Mouse (Mus musculus) midbrain, embryonic 11.5 days (tissue): ENCODE measurements at regions not wholly inside any gene's neighbourhood (a gene's known extent, or its start where the extent isn't known, plus 50 kb on each side); places are given as distances from the start of the nearest gene placed in this dataset.

ENCODE experiments used
- ATAC-seq: fragments of 200-750 bp; cut with Nextera tagmentation; 2 replicates; pipeline ENCODE4 v1.8.0; 2017; ENCODE audit warnings: moderate TSS enrichment, moderate library complexity; ENCODE audit not compliant: low FRiP score
- DNase-seq: peaks from one replicate; pipeline ENCODE4 v3.0.0; 2015; ENCODE audit warnings: low spot score; ENCODE audit errors: missing footprints
- H3K27ac ChIP-seq: fragments of 300-500 bp; sonication (generic); 2 replicates; pipeline ENCODE4 v1.5.1; 2014; ENCODE audit warnings: low read depth, low read length
- H3K27me3 ChIP-seq: fragments of 300-500 bp; sonication (generic); 2 replicates; pipeline ENCODE4 v1.6.1; 2014; ENCODE audit warnings: mild to moderate bottlenecking, low read length, moderate library complexity, mixed read lengths; ENCODE audit not compliant: control insufficient read depth, insufficient read depth
- H3K36me3 ChIP-seq: fragments of 300-500 bp; sonication (generic); 2 replicates; pipeline ENCODE4 v1.6.1; 2014; ENCODE audit warnings: mild to moderate bottlenecking, low read length, moderate library complexity, mixed read lengths; ENCODE audit not compliant: control insufficient read depth, insufficient read depth
- H3K4me1 ChIP-seq: fragments of 300-500 bp; sonication (generic); 2 replicates; pipeline ENCODE4 v1.6.1; 2014; ENCODE audit warnings: low read length; ENCODE audit not compliant: control insufficient read depth, insufficient read depth
- H3K4me2 ChIP-seq: fragments of 300-500 bp; sonication (generic); 2 replicates; pipeline ENCODE4 v1.6.1; 2014; ENCODE audit warnings: mild to moderate bottlenecking, moderate library complexity
- H3K4me3 ChIP-seq: fragments of 300-500 bp; sonication (generic); 2 replicates; pipeline ENCODE4 v1.5.1; 2014; ENCODE audit warnings: low read depth, low read length
- H3K9ac ChIP-seq: fragments of 300-500 bp; sonication (generic); 2 replicates; pipeline ENCODE4 v1.6.1; 2014; ENCODE audit warnings: low read length
- H3K9me3 ChIP-seq: fragments of 300-500 bp; sonication (generic); 2 replicates; pipeline ENCODE4 v1.6.1; 2016; ENCODE audit warnings: low read length; ENCODE audit not compliant: control insufficient read depth
- WGBS: fragments of 180-500 bp; shearing (Covaris S2); extraction: QIAGEN DNeasy Blood & Tissue Kit; methylation state at CpG from one replicate; pipeline ENCODE4 v1.1.7; 2014; 5-methylcytosine and 5-hydroxymethylcytosine counted together

DNA sequence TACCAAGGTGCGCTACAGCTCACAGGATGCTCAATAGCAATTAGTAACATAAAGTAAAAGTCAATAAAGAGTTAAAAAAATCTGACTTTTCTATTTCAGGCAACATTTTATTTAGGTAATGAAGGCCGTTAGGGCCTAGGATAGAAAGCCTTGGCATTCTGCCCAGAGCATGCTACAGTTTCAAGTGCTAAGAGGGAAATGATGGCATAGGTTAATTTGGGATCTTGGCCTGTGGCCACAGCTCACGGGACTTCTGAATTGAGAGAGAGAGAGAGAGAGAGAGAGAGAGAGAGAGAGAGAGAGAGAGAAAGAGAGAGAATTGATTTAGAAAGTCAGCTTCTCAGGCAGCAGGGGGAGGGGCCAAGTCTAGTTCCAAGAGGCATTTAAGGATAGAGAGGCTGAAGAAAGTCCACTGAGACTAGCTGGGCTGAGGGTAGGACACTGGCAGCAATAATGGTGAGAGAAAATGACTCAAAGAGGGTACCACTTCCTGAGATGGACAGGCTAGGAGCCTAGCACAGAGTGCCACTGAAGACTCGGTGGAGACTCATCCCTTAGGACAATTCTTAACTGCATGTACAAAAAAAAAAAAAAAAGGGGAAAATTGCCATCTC, 52.6 kb upstream of the Klf14 start:
- Histone ChIP-seq H3K27me3 (no peaks in the 10 kb centered on the region), H3K9me3 (peaks cover 3% of the 10 kb centered on the region; the same call in 1 of the 2 replicates), H3K4me2 (no peak overlapping the region), H3K4me3 (no peak overlapping the region), H3K36me3 (no peaks in the 10 kb centered on the region), H3K27ac (no peak overlapping the region), H3K4me1 (peaks cover 3% of the 10 kb centered on the region; the same call in 1 of the 2 replicates), H3K9ac (no peak overlapping the region)
- DNase-seq (peak; percentile 65), ATAC-seq (no peak)
- 77% methylated on average over 4 of the region's 4 CpGs for WGBS

DNA sequence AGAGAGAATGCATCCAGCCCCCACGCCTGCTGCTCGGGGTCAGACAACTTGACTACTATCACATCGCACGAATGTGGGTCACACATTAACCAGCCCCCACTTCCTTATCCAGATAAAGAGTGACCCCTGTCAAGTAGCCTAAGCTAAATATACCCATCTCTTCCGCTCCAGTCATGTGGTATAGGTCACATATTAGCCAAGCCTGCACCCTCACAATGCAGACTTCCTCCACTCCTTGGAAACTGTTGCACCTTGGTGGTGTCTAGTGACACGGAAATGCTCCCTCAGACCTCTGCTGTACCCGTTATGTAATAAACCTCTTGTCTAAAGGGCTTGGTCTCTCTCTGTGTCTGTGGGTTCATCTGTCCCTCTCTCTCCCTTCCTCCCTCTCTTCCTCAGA, 57.7 kb upstream of the Klf14 start:
- Histone ChIP-seq H3K27ac (no peak overlapping the region), H3K9ac (no peak overlapping the region), H3K36me3 (no peaks in the 10 kb centered on the region), H3K4me3 (no peak overlapping the region), H3K4me1 (no peaks in the 10 kb centered on the region), H3K27me3 (no peaks in the 10 kb centered on the region), H3K4me2 (no peak overlapping the region), H3K9me3 (no peaks in the 10 kb centered on the region)
- DNase-seq, result no peak
- WGBS, result 90% methylated on average over 7 of the region's 7 CpGs
- no peak for ATAC-seq

DNA sequence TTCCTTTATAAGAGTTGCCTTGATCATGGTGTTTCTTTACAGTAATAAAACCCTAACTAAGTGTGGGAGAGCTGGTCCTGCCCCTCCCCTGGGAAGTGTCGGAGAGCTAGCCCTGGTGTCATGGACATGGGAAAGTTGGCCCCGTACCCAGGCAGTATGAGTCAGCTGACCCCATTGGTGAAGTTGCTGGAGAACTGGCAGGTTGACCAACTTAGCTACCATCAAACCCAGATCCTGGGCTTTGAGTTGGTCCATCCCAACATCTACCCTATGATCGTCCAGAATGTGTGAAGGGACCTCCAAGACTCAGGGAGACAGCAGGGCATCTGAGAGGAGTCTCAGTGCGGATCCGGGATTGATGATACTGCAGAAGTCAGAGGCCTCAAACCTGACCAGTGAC, 62.9 kb upstream of the Klf14 start:
- Histone ChIP-seq H3K4me3 (no peak overlapping the region), H3K9ac (no peak overlapping the region), H3K36me3 (no peaks in the 10 kb centered on the region), H3K27ac (no peak overlapping the region), H3K4me2 (no peak overlapping the region), H3K27me3 (no peaks in the 10 kb centered on the region), H3K9me3 (no peaks in the 10 kb centered on the region), H3K4me1 (no peaks in the 10 kb centered on the region)
- no peak for DNase-seq
- ATAC-seq, result no peak
- WGBS, result 90% methylated on average over 5 of the region's 5 CpGs

DNA sequence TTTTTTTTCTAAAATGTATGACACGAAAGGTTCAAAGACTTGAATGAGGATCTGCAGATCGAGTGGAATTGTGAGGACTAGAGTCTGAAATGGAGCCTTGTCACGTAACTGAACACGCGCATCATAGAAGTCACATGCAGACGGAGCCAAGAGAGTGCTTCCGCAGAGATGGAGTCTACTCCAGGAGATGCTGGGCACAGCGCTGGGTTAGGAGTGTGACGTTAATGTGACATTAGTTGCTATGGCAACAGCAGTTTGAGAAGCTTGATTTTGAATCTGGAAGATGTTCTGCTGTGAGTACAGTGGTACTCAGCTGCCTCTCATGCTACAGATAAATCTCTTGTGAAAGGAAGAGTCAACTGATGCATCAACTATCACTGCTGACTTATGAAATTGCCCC, 70.9 kb upstream of the Klf14 start:
- no peak for ATAC-seq

DNA sequence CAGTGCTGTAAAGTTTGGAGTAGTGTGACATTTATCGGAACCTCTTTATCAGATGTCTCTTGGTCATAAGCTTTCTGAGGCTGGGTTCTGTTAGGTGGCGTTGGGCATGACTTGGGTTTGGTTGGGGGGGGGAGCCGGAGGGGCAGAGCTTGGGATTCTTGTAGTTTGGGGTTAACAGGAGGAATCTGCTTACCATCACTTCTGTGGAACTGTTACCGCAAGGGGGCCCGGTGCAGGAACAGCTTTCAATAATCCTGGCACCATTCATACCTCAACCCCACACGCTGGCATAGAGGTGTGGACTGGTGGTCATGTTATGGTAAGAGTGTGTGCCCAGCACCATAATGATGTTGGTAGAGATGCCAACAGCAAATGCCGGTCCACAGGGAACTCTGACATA, 72.1 kb upstream of the Klf14 start:
- Histone ChIP-seq H3K27me3 (no peaks in the 10 kb centered on the region), H3K9ac (no peak overlapping the region), H3K9me3 (no peaks in the 10 kb centered on the region), H3K27ac (no peak overlapping the region), H3K36me3 (no peaks in the 10 kb centered on the region), H3K4me2 (no peak overlapping the region), H3K4me1 (peaks cover 4% of the 10 kb centered on the region; the same call in 1 of the 2 replicates), H3K4me3 (no peak overlapping the region)
- DNase-seq, result no peak
- 83% methylated on average over 7 of the region's 7 CpGs for WGBS
- ATAC-seq, result no peak

More for the DNA sequence above, 70.9 kb upstream of the Klf14 start:
- DNase-seq, result peak; percentile 51
- H3K9me3 ChIP-seq, result no peaks in the 10 kb centered on the region
- H3K4me2 ChIP-seq, result no peak overlapping the region
- 84% methylated on average over 9 of the region's 9 CpGs for WGBS
- H3K4me3 ChIP-seq, result no peak overlapping the region
- no peak overlapping the region for H3K9ac ChIP-seq
- no peak overlapping the region for H3K27ac ChIP-seq
- peaks cover 4% of the 10 kb centered on the region; the same call in 1 of the 2 replicates for H3K4me1 ChIP-seq
- no peaks in the 10 kb centered on the region for H3K27me3 ChIP-seq
- H3K36me3 ChIP-seq, result no peaks in the 10 kb centered on the region

DNA sequence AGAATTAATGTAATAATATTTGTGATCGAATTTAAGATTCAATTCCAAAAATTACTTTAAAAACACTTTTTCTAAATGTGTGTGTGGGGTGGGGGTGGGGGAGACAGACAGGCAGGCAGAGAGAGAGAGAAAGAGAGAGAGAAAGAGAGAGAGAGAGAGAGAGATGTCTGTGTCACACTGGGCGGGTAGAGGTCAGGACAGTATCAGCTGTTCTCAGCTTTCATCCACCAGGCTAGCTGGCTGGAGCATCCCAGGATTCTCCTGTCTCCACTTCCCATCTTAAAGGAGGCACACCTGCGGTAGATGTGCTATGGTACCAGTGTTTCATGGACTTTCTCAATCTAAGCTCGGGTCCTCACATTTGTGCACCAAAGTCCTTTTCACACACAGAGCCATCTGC, 73.3 kb upstream of the Klf14 start:
- Histone ChIP-seq H3K4me1 (peaks cover 4% of the 10 kb centered on the region; the same call in 1 of the 2 replicates), H3K27ac (no peak overlapping the region), H3K27me3 (no peaks in the 10 kb centered on the region), H3K4me3 (no peak overlapping the region), H3K9me3 (no peaks in the 10 kb centered on the region), H3K36me3 (no peaks in the 10 kb centered on the region), H3K9ac (no peak overlapping the region), H3K4me2 (no peak overlapping the region)
- 79% methylated on average over 4 of the region's 4 CpGs for WGBS
- peak; percentile 44 for DNase-seq
- no peak for ATAC-seq

DNA sequence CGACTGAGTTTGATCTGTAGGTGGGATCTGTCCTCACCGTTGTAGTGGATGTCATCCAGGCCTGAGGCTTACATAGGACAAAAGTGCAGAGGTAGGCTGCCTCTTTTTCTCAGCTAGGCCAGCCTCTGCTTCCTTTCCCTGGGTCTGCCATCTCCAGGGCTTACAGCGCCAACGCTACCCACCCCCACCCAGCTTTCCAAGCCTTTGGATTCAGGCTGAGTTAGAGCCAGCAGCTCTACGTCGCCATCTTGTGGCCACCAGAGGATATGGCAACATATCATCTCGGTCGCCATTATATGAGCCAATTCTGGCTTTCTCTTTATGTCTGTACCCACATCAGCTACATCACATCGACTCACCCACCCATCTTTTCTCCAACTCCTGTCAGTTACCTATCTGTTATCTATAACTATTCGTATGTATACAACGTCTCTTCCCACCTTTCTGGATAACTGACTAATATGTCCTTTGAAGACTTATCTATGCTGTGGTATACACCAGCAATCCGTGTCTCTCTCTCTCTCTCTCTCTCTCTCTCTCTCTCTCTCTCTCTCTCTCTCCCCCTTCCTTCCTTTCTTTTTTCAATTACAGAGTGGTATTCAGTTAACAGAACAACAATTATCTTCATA, 74.2 kb upstream of the Klf14 start:
- Histone ChIP-seq H3K36me3 (no peaks in the 10 kb centered on the region), H3K27me3 (no peaks in the 10 kb centered on the region), H3K4me3 (no peak overlapping the region), H3K9me3 (no peaks in the 10 kb centered on the region), H3K27ac (no peak overlapping the region), H3K4me1 (peaks cover 4% of the 10 kb centered on the region; the same call in 1 of the 2 replicates), H3K4me2 (no peak overlapping the region), H3K9ac (peak overlapping the region; percentile 27)
- peak; percentile 95 for DNase-seq
- ATAC-seq, result peak; percentile 84
- 13% methylated on average over 12 of the region's 12 CpGs for WGBS

DNA sequence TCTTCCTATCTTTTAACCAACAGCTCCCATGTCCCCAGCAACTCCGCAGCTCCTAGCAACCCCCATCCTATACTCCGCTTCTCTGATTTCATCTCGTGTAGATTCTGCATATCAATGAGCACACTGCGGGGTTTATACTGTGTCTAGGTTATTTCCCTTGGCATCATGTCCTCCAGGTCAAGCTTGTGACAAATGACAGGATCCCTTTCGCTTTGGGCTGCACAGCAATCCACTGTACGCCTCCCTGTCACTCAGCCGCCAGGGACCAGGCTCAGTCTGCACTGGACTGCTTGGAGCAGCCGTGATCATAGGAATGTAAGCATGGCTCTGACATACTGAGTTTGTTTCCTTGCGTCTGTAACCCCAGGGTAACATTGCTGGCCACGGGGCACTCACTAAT, 75.9 kb upstream of the Klf14 start:
- WGBS, result 82% methylated on average over 10 of the region's 10 CpGs
- peaks cover 4% of the 10 kb centered on the region; the same call in 1 of the 2 replicates for H3K4me1 ChIP-seq
- no peak overlapping the region for H3K9ac ChIP-seq
- H3K27ac ChIP-seq, result no peak overlapping the region
- no peaks in the 10 kb centered on the region for H3K36me3 ChIP-seq
- H3K4me2 ChIP-seq, result no peak overlapping the region
- no peak overlapping the region for H3K4me3 ChIP-seq
- ATAC-seq, result no peak
- H3K9me3 ChIP-seq, result no peaks in the 10 kb centered on the region
- H3K27me3 ChIP-seq, result no peaks in the 10 kb centered on the region
- no peak for DNase-seq

DNA sequence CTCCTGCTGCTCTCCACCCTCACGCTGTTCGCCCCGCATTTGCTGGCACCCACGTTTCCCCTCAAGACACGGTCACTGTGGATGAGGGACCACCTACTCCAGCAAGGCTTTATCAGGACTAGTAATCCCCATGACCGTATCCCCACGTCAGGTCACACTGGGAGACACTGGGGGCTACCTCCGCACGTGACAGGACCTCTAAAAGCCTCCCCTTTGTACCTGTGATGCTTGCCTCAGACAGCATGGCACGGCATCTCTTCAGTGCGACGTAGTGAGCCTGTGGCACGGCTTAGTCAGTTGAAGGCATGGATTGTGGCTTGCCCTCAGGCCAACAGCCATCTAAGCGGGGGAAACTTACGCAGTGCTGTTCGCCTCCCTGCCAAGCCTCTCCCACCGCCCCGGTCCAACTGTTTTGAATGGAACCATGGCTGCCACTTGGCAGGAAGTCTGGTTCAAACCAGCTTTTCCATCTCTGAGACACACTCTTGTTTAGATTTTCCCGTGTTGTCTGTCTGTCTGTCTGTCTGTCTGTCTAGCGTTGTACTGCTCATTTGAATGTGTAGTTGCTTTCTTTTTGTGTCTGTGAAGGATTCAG, 79.0 kb upstream of the Klf14 start:
- no peak for ATAC-seq
- Histone ChIP-seq H3K27ac (no peak overlapping the region), H3K4me3 (no peak overlapping the region), H3K4me2 (no peak overlapping the region), H3K27me3 (no peaks in the 10 kb centered on the region), H3K9ac (no peak overlapping the region), H3K4me1 (peaks cover under 1% of the 10 kb centered on the region; the same call in 1 of the 2 replicates), H3K9me3 (no peaks in the 10 kb centered on the region), H3K36me3 (no peaks in the 10 kb centered on the region)
- peak; percentile 79 for DNase-seq
- 73% methylated on average over 20 of the region's 20 CpGs for WGBS
